Mouse (Mus musculus) limb, embryonic 11.5 days (tissue): Measurements from ENCODE around the gene Gm42674. TPM values are rescaled to one million over a fixed set of nuclear protein-coding genes. Genes with fewer than 3 reads are reported as not detected.
A peak's percentile ranks its signal among the peaks of the same experiment; 100 is the strongest.

Source experiments
- ATAC-seq: fragments of 200-750 bp; cut with Nextera tagmentation; 2 replicates; pipeline ENCODE4 v1.8.0; 2017; ENCODE audit warnings: low read depth; ENCODE audit not compliant: insufficient number of reproducible peaks, low FRiP score, low TSS enrichment
- DNase-seq: peaks from one replicate; pipeline ENCODE4 v3.0.0-alpha.2; 2015; ENCODE audit warnings: low spot score
- H3K27ac ChIP-seq: fragments of 300-500 bp; sonication (generic); replicated peaks from 2 replicates; pipeline ENCODE4 v1.5.1; 2014; ENCODE audit warnings: low read depth, mild to moderate bottlenecking, low read length
- H3K27me3 ChIP-seq: fragments of 300-500 bp; sonication (generic); 2 replicates; pipeline ENCODE4 v1.6.1; 2014; ENCODE audit warnings: mild to moderate bottlenecking, low read length, mixed read lengths; ENCODE audit not compliant: control insufficient read depth, insufficient read depth
- H3K36me3 ChIP-seq: fragments of 300-500 bp; sonication (generic); 2 replicates; pipeline ENCODE4 v1.6.1; 2014; ENCODE audit warnings: mild to moderate bottlenecking, low read length, moderate library complexity, mixed read lengths; ENCODE audit not compliant: control insufficient read depth, insufficient read depth
- H3K4me1 ChIP-seq: fragments of 300-500 bp; sonication (generic); 2 replicates; pipeline ENCODE4 v1.6.1; 2014; ENCODE audit warnings: low read length, mixed read lengths; ENCODE audit not compliant: control insufficient read depth, insufficient read depth
- H3K4me2 ChIP-seq: fragments of 300-500 bp; sonication (generic); 2 replicates; pipeline ENCODE4 v1.6.1; 2014; ENCODE audit warnings: low read depth, mild to moderate bottlenecking, moderate library complexity; ENCODE audit not compliant: severe bottlenecking
- H3K4me3 ChIP-seq: fragments of 300-500 bp; sonication (generic); 2 replicates; pipeline ENCODE4 v1.5.1; 2014; ENCODE audit warnings: low read depth, low read length
- H3K9ac ChIP-seq: fragments of 300-500 bp; sonication (generic); 2 replicates; pipeline ENCODE4 v1.6.1; 2014; ENCODE audit warnings: mild to moderate bottlenecking, low read length
- H3K9me3 ChIP-seq: fragments of 300-500 bp; sonication (generic); 2 replicates; pipeline ENCODE4 v1.6.1; 2016; ENCODE audit warnings: low read length; ENCODE audit not compliant: control insufficient read depth
- WGBS: fragments of 180-500 bp; shearing (Covaris S2); extraction: QIAGEN DNeasy Blood & Tissue Kit; methylation state at CpG from one replicate; pipeline ENCODE4 v1.1.7; 2014; 5-methylcytosine and 5-hydroxymethylcytosine counted together
- polyA plus RNA-seq: library from polyadenylated mRNA; unstranded; fragments of >200 nt; fragmentation: Nextera tagmentation; extraction: Ambion mirVana; gene quantifications from 2 replicates; pipeline ENCODE4 v1.2.1, GENCODE M21; 2014

Gm42674 gene
- polyA plus RNA-seq, 1 experiment from 2014 or later, result not detected

DNA sequence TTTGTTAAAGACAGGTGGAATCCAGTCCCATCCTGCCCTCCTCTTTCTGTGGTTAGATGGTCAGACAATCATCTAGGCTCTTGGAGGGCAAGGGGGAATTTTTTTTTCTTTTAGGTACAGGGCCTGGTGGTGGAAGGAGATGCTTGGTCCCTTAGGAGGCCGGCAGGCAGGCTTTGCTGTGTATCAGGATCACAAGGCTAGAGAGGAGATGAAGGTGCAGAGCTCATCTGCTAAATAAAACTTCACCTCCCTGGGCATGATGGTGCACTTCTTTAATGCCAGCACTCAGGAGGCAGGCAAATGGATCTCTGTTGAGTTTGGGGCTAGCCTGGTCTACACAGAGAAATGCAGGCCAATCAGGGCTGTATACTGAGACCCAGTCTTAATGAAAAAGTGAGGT is 14.2 kb downstream of the Gm42674 start:
- no peaks in the 10 kb centered on the region for H3K36me3 ChIP-seq
- no peak overlapping the region for H3K4me3 ChIP-seq
- H3K27ac ChIP-seq, result no peak overlapping the region
- no peak for DNase-seq
- WGBS, result 62% methylated on average over 1 of the region's 1 CpGs
- H3K9ac ChIP-seq, result no peak overlapping the region
- H3K4me1 ChIP-seq, result no peaks in the 10 kb centered on the region
- ATAC-seq, result no peak
- H3K4me2 ChIP-seq, result no peak overlapping the region
- no peaks in the 10 kb centered on the region; the same call in 1 of the 2 replicates for H3K27me3 ChIP-seq
- H3K9me3 ChIP-seq, result no peaks in the 10 kb centered on the region

GRCm38 (mm10) chr3:90617586-90617985 is 15.9 kb downstream of the Gm42674 start:
- DNase-seq (no peak), ATAC-seq (no peak)
- 6% methylated on average over 1 of the region's 1 CpGs for WGBS
- Histone ChIP-seq H3K4me1 (no peaks in the 10 kb centered on the region), H3K27ac (no peak overlapping the region), H3K9ac (no peak overlapping the region), H3K36me3 (no peaks in the 10 kb centered on the region), H3K4me3 (no peak overlapping the region), H3K4me2 (no peak overlapping the region), H3K27me3 (no peaks in the 10 kb centered on the region; the same call in 1 of the 2 replicates), H3K9me3 (no peaks in the 10 kb centered on the region)

GRCm38 (mm10) chr3:90621552-90621951 is 19.8 kb downstream of the Gm42674 start:
- no peaks in the 10 kb centered on the region for H3K27me3 ChIP-seq
- no peak for ATAC-seq
- DNase-seq, result no peak
- no peak overlapping the region for H3K9ac ChIP-seq
- H3K4me3 ChIP-seq, result no peak overlapping the region
- H3K9me3 ChIP-seq, result no peaks in the 10 kb centered on the region
- H3K4me2 ChIP-seq, result no peak overlapping the region
- H3K4me1 ChIP-seq, result peaks cover 3% of the 10 kb centered on the region; the same call in 1 of the 2 replicates
- WGBS, result 52% methylated on average over 7 of the region's 7 CpGs
- H3K27ac ChIP-seq, result no peak overlapping the region
- H3K36me3 ChIP-seq, result no peaks in the 10 kb centered on the region

- Histone ChIP-seq H3K4me1 (peaks cover 3% of the 10 kb centered on the region; the same call in 1 of the 2 replicates), H3K9me3 (no peaks in the 10 kb centered on the region), H3K4me3 (no peak overlapping the region), H3K27me3 (no peaks in the 10 kb centered on the region), H3K27ac (no peak overlapping the region), H3K4me2 (no peak overlapping the region), H3K9ac (no peak overlapping the region), H3K36me3 (no peaks in the 10 kb centered on the region)
- ATAC-seq, result no peak; the same call in 1 of the 2 replicates
- WGBS, result 19% methylated on average over 2 of the region's 2 CpGs
- DNase-seq, result peak; percentile 36
Measured at GRCm38 (mm10) chr3:90623435-90624071, 21.8 kb downstream of the Gm42674 start.

GRCm38 (mm10) chr3:90625496-90625895 is 23.8 kb downstream of the Gm42674 start:
- Histone ChIP-seq H3K27me3 (no peaks in the 10 kb centered on the region), H3K9ac (no peak overlapping the region), H3K9me3 (no peaks in the 10 kb centered on the region), H3K27ac (no peak overlapping the region), H3K4me1 (peaks cover 3% of the 10 kb centered on the region; the same call in 1 of the 2 replicates), H3K36me3 (no peaks in the 10 kb centered on the region), H3K4me3 (no peak overlapping the region), H3K4me2 (no peak overlapping the region)
- DNase-seq (no peak), ATAC-seq (no peak)
- WGBS, result 74% methylated on average over 5 of the region's 5 CpGs

DNA sequence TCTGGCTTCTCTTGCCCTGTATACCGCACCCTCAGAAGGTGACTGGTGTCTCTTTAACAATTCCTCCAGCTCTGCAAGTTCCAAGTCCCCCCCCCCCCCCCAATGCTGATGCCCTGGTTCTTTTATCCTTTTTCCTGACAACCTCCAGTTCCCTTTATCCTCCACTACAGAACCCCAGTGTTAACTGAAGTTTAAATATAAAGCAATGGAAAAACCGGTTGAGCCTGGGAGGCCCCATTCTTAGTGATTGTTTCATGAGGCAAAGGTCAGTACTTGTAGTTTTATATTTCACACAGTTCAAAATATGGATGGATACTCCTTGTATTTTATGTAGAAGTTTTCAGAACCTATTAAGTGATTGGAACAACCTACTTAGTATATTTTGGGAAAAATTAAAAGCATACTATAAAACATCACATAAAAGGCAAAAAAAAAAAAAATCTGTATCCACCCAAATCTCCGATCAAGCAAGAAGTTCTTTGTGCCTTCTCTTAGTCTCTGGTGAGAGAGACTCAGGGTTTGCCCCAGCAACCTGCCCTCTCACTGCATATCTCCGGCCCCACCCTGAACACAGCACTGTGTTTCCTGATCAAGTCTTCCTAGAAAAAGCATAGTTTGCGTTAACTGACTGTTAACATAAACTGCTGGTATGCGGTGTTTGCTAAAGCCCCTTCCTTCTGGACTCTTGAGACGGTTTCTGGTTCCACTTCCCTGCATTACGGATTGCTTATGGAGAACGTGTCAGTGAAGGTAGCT is 24.7 kb downstream of the Gm42674 start:
- no peak overlapping the region for H3K4me2 ChIP-seq
- WGBS, result 85% methylated on average over 9 of the region's 9 CpGs
- H3K27ac ChIP-seq, result no peak overlapping the region
- peaks cover 3% of the 10 kb centered on the region; the same call in 1 of the 2 replicates for H3K4me1 ChIP-seq
- no peaks in the 10 kb centered on the region for H3K27me3 ChIP-seq
- no peak overlapping the region for H3K4me3 ChIP-seq
- no peaks in the 10 kb centered on the region for H3K36me3 ChIP-seq
- no peak overlapping the region for H3K9ac ChIP-seq
- DNase-seq (no peak), ATAC-seq (no peak)
- no peaks in the 10 kb centered on the region for H3K9me3 ChIP-seq

- ATAC-seq, result no peak
- H3K9me3 ChIP-seq, result no peaks in the 10 kb centered on the region
- no peaks in the 10 kb centered on the region for H3K36me3 ChIP-seq
- H3K9ac ChIP-seq, result no peak overlapping the region
- no peak overlapping the region for H3K4me2 ChIP-seq
- no peak for DNase-seq
- WGBS, result 92% methylated on average over 5 of the region's 5 CpGs
- H3K27ac ChIP-seq, result no peak overlapping the region
- no peak overlapping the region for H3K4me3 ChIP-seq
- H3K4me1 ChIP-seq, result peaks cover 3% of the 10 kb centered on the region; the same call in 1 of the 2 replicates
- H3K27me3 ChIP-seq, result no peaks in the 10 kb centered on the region
Measured at GRCm38 (mm10) chr3:90627366-90627765, 25.7 kb downstream of the Gm42674 start.

- 60% methylated on average over 4 of the region's 4 CpGs for WGBS
Measured at GRCm38 (mm10) chr3:90627807-90628206, 26.1 kb downstream of the Gm42674 start.

More at GRCm38 (mm10) chr3:90627807-90628206, 26.1 kb downstream of the Gm42674 start:
- H3K27ac ChIP-seq, result no peak overlapping the region
- DNase-seq (no peak), ATAC-seq (no peak)
- H3K27me3 ChIP-seq, result no peaks in the 10 kb centered on the region
- no peak overlapping the region for H3K4me3 ChIP-seq
- H3K4me1 ChIP-seq, result peaks cover 3% of the 10 kb centered on the region; the same call in 1 of the 2 replicates
- no peaks in the 10 kb centered on the region for H3K36me3 ChIP-seq
- no peak overlapping the region for H3K4me2 ChIP-seq
- no peak overlapping the region for H3K9ac ChIP-seq
- H3K9me3 ChIP-seq, result no peaks in the 10 kb centered on the region
